Mouse (Mus musculus) embryonic facial prominence, embryonic 10.5 days (tissue): ENCODE data around the gene Chd6. TPM values are rescaled to one million over a fixed set of nuclear protein-coding genes. Genes with fewer than 3 reads are reported as not detected.
A peak's percentile ranks its signal among the peaks of the same experiment; 100 is the strongest.

Experiments
- DNase-seq: peaks from one replicate; pipeline ENCODE4 v3.0.0-alpha.2; 2017; ENCODE audit warnings: low spot score
- H3K27ac ChIP-seq: fragments of 300-500 bp; sonication (generic); replicated peaks from 2 replicates; pipeline ENCODE4 v1.5.1; 2016; ENCODE audit warnings: mild to moderate bottlenecking
- H3K27me3 ChIP-seq: fragments of 300-500 bp; sonication (generic); replicated peaks from 2 replicates; pipeline ENCODE4 v1.6.1; 2016; ENCODE audit warnings: low read depth, mild to moderate bottlenecking; ENCODE audit not compliant: poor library complexity, severe bottlenecking
- H3K36me3 ChIP-seq: fragments of 300-500 bp; sonication (generic); replicated peaks from 2 replicates; pipeline ENCODE4 v1.6.1; 2016; ENCODE audit warnings: mild to moderate bottlenecking, moderate library complexity
- H3K4me1 ChIP-seq: fragments of 300-500 bp; sonication (generic); 2 replicates; pipeline ENCODE4 v1.6.1; 2016
- H3K4me3 ChIP-seq: fragments of 300-500 bp; sonication (generic); 2 replicates; pipeline ENCODE4 v1.5.1; 2016; ENCODE audit warnings: mild to moderate bottlenecking, moderate library complexity
- H3K9me3 ChIP-seq: fragments of 300-500 bp; sonication (generic); 2 replicates; pipeline ENCODE4 v1.6.1; 2016; ENCODE audit warnings: mild to moderate bottlenecking
- WGBS: fragments of 180-500 bp; shearing (Covaris S2); methylation state at CpG from one replicate; pipeline ENCODE4 v1.1.7; 2016; 5-methylcytosine and 5-hydroxymethylcytosine counted together
- polyA plus RNA-seq: library from polyadenylated mRNA; unstranded; fragments of >200 nt; fragmentation: Nextera tagmentation; extraction: Ambion mirVana; gene quantifications from 2 replicates; pipeline ENCODE4 v1.2.1, GENCODE M21; 2016

Chd6 gene
- polyA plus RNA-seq, 1 experiment from 2014 or later, result 34.4 TPM

- Histone ChIP-seq H3K9me3 (no peaks in the 10 kb centered on the region), H3K27me3 (no peaks in the 10 kb centered on the region), H3K27ac (no peak overlapping the region), H3K4me1 (peaks cover 11% of the 10 kb centered on the region; the same call in 1 of the 2 replicates), H3K36me3 (peaks cover 13% of the 10 kb centered on the region), H3K4me3 (no peak overlapping the region)
- WGBS, result 72% methylated on average over 17 of the region's 17 CpGs
- DNase-seq, result peak; percentile 26
These were observed 167.8 kb downstream of the Chd6 start for GRCm38 (mm10) chr2:160940930-160941709.

DNA sequence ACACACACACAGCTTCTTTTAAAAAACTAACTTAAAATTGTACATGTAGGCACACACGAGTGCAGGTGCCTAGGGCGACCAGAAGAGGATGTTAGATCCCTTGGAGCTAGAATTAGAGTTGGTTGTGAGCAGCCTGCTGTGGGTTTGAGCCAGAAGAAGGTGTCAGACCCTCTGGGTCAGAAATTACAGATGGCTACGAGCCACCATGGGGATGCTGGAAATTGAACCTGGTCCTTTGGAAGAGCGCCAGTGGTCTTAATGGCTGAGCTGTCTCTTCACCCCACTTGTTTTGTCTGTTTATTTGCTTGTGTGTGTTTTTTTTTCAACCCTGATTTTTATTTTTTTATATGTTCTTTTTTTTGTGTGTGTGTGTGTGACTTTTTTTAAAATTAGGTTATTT, 174.4 kb downstream of the Chd6 start:
- H3K36me3 ChIP-seq, result no peaks in the 10 kb centered on the region
- no peak overlapping the region for H3K4me3 ChIP-seq
- 86% methylated on average over 4 of the region's 4 CpGs for WGBS
- DNase-seq, result no peak
- H3K27ac ChIP-seq, result no peak overlapping the region
- no peaks in the 10 kb centered on the region for H3K27me3 ChIP-seq
- peaks cover 18% of the 10 kb centered on the region for H3K4me1 ChIP-seq
- H3K9me3 ChIP-seq, result no peaks in the 10 kb centered on the region

DNA sequence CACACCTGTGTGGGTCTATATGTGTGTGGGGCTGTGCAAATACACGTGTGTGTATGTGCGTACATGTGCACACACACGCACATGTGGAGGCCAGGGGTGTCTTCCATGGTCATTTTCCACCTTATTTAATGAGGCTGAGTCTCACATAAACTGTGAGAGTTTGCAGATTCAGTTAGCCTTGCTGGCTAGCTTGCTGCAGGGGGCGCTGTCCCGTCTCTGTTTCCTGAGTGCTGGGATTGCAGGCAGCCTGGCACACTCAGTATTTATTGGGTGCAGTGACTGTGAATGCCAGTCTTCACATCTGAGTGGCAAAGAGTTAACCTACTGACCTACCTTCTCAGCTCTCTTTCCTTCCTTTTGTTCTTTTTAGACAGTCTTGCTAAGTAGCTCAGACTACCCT, 175.0 kb downstream of the Chd6 start:
- Histone ChIP-seq H3K36me3 (no peaks in the 10 kb centered on the region), H3K4me3 (no peak overlapping the region), H3K27ac (no peak overlapping the region), H3K4me1 (peaks cover 23% of the 10 kb centered on the region), H3K9me3 (no peaks in the 10 kb centered on the region), H3K27me3 (no peaks in the 10 kb centered on the region)
- no peak for DNase-seq
- 60% methylated on average over 5 of the region's 5 CpGs for WGBS

DNA sequence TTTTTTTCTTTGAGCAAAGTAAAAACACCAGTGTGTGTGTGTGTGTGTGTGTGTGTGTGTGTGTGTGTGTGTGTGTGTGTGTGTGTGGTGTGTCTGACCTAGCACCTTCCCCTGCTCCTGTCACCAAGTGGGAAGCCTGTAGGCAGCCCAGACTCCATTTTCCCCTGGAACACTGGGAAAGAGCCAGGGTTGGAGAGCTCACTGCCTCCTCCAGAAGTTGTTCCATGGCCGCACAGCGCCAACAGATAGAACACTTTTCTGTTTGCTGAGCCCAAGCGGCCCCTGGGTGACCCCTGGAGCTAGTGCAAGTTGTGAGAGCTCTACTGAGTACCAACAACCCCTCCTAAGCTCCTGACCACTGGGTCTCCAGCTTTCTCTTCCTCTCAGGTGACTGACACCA, 175.9 kb downstream of the Chd6 start:
- 72% methylated on average over 3 of the region's 3 CpGs for WGBS
- Histone ChIP-seq H3K9me3 (no peaks in the 10 kb centered on the region), H3K36me3 (no peaks in the 10 kb centered on the region), H3K4me3 (no peak overlapping the region), H3K27me3 (no peaks in the 10 kb centered on the region), H3K27ac (0 out of 2 replicates have a peak overlapping the region, but pooled peaks have one; percentile 27), H3K4me1 (peaks cover 23% of the 10 kb centered on the region)
- no peak for DNase-seq

- no peaks in the 10 kb centered on the region for H3K36me3 ChIP-seq
- H3K27ac ChIP-seq, result peak overlapping the region; percentile 57
- H3K4me1 ChIP-seq, result peaks cover 23% of the 10 kb centered on the region
- H3K27me3 ChIP-seq, result no peaks in the 10 kb centered on the region
- H3K9me3 ChIP-seq, result no peaks in the 10 kb centered on the region
- peak; percentile 65 for DNase-seq
- no peak overlapping the region for H3K4me3 ChIP-seq
- WGBS, result 37% methylated on average over 8 of the region's 8 CpGs
These were observed 176.6 kb downstream of the Chd6 start for GRCm38 (mm10) chr2:160932325-160932724.

DNA sequence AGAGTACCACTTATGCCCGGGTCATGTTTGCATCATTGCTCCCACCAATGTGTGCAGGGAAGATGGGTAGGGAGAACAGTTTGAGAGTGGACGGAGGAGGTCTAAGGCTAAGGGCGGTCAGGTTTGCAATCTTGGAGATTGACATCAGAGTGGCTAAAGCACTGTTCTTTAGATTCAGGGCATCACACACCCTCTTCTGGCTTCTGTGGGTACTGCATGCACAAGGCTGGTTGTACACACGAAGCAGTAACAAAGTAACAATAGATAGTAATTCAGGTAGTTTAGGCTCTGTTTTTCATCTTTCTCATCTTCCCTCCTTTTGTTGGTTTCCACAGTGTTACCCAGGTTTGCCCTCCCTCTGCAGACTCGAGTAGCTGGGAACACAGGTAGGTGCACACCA, 177.5 kb downstream of the Chd6 start:
- Histone ChIP-seq H3K27me3 (no peaks in the 10 kb centered on the region), H3K4me1 (peaks cover 28% of the 10 kb centered on the region), H3K27ac (0 out of 2 replicates have a peak overlapping the region, but pooled peaks have one; percentile 44), H3K9me3 (no peaks in the 10 kb centered on the region), H3K36me3 (no peaks in the 10 kb centered on the region), H3K4me3 (no peak overlapping the region)
- 91% methylated on average over 5 of the region's 5 CpGs for WGBS
- no peak for DNase-seq

DNA sequence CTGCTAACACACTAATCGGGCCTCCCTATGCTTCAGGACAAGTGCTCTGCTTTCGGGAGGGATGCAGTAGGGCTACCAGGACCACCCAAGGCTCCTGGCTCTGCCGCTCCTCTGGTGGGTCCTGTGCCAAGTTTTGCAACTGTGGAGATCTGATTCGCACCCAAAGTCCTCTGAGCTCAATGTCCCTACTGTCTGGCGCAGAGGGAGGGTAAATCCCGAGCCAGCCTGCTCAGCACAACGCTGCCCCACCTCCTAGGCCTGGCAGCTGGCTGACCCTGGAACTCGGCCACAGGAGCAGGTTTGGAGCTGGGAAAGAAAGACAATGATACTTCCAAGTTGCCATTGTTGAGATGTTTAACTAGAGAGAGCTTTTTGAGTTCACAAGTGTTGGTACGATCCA, 183.7 kb downstream of the Chd6 start:
- Histone ChIP-seq H3K36me3 (no peaks in the 10 kb centered on the region), H3K27me3 (no peaks in the 10 kb centered on the region), H3K27ac (no peak overlapping the region; the same call in 1 of the 2 replicates), H3K9me3 (no peaks in the 10 kb centered on the region), H3K4me1 (peaks cover 31% of the 10 kb centered on the region), H3K4me3 (no peak overlapping the region)
- WGBS, result 83% methylated on average over 9 of the region's 9 CpGs
- no peak for DNase-seq

- no peak for DNase-seq
- Histone ChIP-seq H3K4me3 (no peak overlapping the region), H3K27me3 (peaks cover 4% of the 10 kb centered on the region; the same call in 1 of the 2 replicates), H3K36me3 (no peaks in the 10 kb centered on the region), H3K4me1 (peaks cover 51% of the 10 kb centered on the region), H3K27ac (0 out of 2 replicates have a peak overlapping the region, but pooled peaks have one; percentile 7), H3K9me3 (no peaks in the 10 kb centered on the region)
- WGBS, result 68% methylated on average over 7 of the region's 7 CpGs
These were observed 187.6 kb downstream of the Chd6 start for GRCm38 (mm10) chr2:160921285-160921684.

DNA sequence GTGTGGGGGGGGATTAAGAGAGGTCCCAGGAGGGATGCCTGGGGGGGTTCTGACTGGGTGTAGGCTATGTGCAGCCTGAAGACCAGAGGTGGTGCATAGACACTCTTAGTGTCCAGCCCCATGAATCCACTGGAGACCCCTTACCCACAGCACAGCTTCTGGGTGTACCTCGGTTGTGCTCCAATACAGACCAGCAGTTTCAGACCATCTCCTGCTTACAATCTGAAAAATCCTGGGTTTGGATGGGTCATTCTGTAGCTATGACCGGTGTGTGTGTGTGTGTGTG, 190.0 kb downstream of the Chd6 start:
- Histone ChIP-seq H3K36me3 (no peaks in the 10 kb centered on the region), H3K27me3 (peaks cover 29% of the 10 kb centered on the region), H3K9me3 (no peaks in the 10 kb centered on the region), H3K4me3 (no peak overlapping the region), H3K4me1 (peaks cover 57% of the 10 kb centered on the region), H3K27ac (0 out of 2 replicates have a peak overlapping the region, but pooled peaks have one; percentile 49)
- no peak for DNase-seq
- 78% methylated on average over 2 of the region's 2 CpGs for WGBS

GRCm38 (mm10) chr2:160918154-160918929, 190.5 kb downstream of the Chd6 start:
- H3K27ac ChIP-seq, result peak overlapping the region; percentile 49
- 64% methylated on average over 8 of the region's 8 CpGs for WGBS
- DNase-seq, result no peak

GRCm38 (mm10) chr2:160917313-160917712, 191.6 kb downstream of the Chd6 start:
- Histone ChIP-seq H3K4me3 (no peak overlapping the region), H3K36me3 (no peaks in the 10 kb centered on the region), H3K9me3 (no peaks in the 10 kb centered on the region), H3K4me1 (peaks cover 60% of the 10 kb centered on the region), H3K27ac (no peak overlapping the region), H3K27me3 (peaks cover 44% of the 10 kb centered on the region)
- 94% methylated on average over 3 of the region's 3 CpGs for WGBS
- no peak for DNase-seq

More at GRCm38 (mm10) chr2:160918154-160918929, 190.5 kb downstream of the Chd6 start:
- Histone ChIP-seq H3K4me3 (no peak overlapping the region), H3K4me1 (peaks cover 57% of the 10 kb centered on the region), H3K36me3 (no peaks in the 10 kb centered on the region), H3K27me3 (peaks cover 34% of the 10 kb centered on the region), H3K9me3 (no peaks in the 10 kb centered on the region)

DNA sequence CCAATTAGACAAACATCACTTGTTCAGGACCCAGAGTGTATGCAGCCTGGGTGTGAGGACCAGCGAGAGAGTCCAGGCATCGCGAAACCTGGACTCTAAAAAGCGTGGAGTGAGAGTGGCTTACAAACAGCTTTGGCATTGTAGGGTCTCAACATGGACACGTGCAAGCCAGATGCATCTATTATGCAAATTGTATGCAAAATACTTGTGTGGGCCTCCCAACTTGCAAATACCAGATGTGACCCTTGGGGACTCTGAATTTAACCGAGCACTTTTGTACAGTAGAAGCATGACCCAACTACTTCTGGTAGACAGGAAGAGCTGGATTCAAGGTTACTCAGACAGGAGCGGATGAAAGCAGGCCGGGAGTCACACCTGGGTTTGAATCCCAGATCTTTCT, 192.2 kb downstream of the Chd6 start:
- Histone ChIP-seq H3K27me3 (peaks cover 50% of the 10 kb centered on the region), H3K4me1 (peaks cover 63% of the 10 kb centered on the region), H3K4me3 (no peak overlapping the region), H3K27ac (no peak overlapping the region), H3K9me3 (no peaks in the 10 kb centered on the region), H3K36me3 (no peaks in the 10 kb centered on the region)
- 86% methylated on average over 8 of the region's 8 CpGs for WGBS
- no peak for DNase-seq
